Mouse (Mus musculus) limb, embryonic 12.5 days (tissue): ENCODE results near the gene Gm19935. TPM values are rescaled to one million over a fixed set of nuclear protein-coding genes. Genes with fewer than 3 reads are reported as not detected.

ENCODE experiments used
- ATAC-seq: fragments of 200-750 bp; cut with Nextera tagmentation; 2 replicates; pipeline ENCODE4 v1.8.0; 2017; ENCODE audit warnings: low read depth, moderate TSS enrichment; ENCODE audit not compliant: insufficient number of reproducible peaks, insufficient read depth, low FRiP score, low TSS enrichment
- H3K27ac ChIP-seq: fragments of 300-500 bp; sonication (generic); 2 replicates; pipeline ENCODE4 v1.5.1; 2016; ENCODE audit warnings: mild to moderate bottlenecking, moderate library complexity
- H3K27me3 ChIP-seq: fragments of 300-500 bp; sonication (generic); 2 replicates; pipeline ENCODE4 v1.6.1; 2016; ENCODE audit warnings: mild to moderate bottlenecking, moderate library complexity
- H3K36me3 ChIP-seq: fragments of 300-500 bp; sonication (generic); 2 replicates; pipeline ENCODE4 v1.6.1; 2016; ENCODE audit warnings: mild to moderate bottlenecking, moderate library complexity
- H3K4me1 ChIP-seq: fragments of 300-500 bp; sonication (generic); replicated peaks from 2 replicates; pipeline ENCODE4 v1.6.1; 2016
- H3K4me2 ChIP-seq: fragments of 300-500 bp; sonication (generic); 2 replicates; pipeline ENCODE4 v1.6.1; 2016; ENCODE audit warnings: mild to moderate bottlenecking, moderate library complexity
- H3K4me3 ChIP-seq: fragments of 300-500 bp; sonication (generic); replicated peaks from 2 replicates; pipeline ENCODE4 v1.5.1; 2016; ENCODE audit warnings: mild to moderate bottlenecking
- H3K9ac ChIP-seq: fragments of 300-500 bp; sonication (generic); replicated peaks from 2 replicates; pipeline ENCODE4 v1.6.1; 2016; ENCODE audit warnings: mild to moderate bottlenecking, moderate library complexity
- H3K9me3 ChIP-seq: fragments of 300-500 bp; sonication (generic); 2 replicates; pipeline ENCODE4 v1.6.1; 2016; ENCODE audit warnings: mild to moderate bottlenecking, moderate library complexity
- WGBS: fragments of 180-500 bp; shearing (Covaris S2); methylation state at CpG from one replicate; pipeline ENCODE4 v1.1.7; 2016; 5-methylcytosine and 5-hydroxymethylcytosine counted together
- polyA plus RNA-seq: library from polyadenylated mRNA; unstranded; fragments of >200 nt; fragmentation: Nextera tagmentation; extraction: Ambion mirVana; gene quantifications from 2 replicates; pipeline ENCODE4 v1.2.1, GENCODE M21; 2016

Gm19935 gene
- not detected in 2 replicates for polyA plus RNA-seq

DNA sequence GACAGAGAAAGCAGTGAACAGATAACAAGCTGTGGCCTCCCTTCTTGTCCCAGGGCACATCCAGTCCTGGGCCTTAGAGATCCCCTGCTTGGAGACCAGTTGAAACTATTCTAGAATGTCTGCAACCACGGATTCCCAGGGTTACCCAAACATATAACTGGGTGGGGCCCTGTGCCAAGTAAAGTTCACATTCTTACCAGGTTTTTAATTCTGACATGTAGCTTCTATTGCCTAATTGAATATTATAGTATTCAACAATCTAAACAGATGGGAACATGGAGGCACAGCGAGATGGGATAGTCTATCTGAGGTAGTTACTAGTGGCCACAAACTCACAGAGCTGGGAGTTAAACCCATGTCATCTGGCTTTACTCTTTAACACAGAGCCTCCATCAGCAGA, at the start of gene Gm19935:
Gene Gm19935, minus strand, starts transcription at position 101 of the 400 bp plus-strand sequence.
- H3K36me3 ChIP-seq = no peaks in the 10 kb centered on the region
- ATAC-seq = no peak
- H3K27ac ChIP-seq = no peak within 1 kb of the TSS

DNA sequence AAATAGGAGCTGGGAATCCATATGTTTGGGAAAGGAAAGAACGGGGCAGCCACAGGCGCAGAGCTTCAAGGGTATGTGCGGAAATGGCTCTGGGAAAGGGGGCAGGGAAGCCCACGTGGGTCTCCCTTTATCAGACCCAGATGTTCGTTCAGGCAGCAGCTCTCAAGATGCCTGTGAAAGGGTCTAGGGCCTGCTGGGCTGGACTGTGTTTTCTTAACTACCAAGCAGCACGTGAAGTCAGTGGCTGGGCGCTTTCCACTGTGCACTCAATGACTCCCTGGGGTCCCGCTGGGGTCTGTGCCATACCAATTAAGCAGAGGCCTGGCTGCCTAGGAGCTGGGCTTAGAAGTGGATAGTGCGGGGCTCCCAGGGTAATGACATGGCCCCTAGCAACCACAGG, 44.8 kb upstream of the Gm19935 start:
- H3K4me1 ChIP-seq = peaks cover 30% of the 10 kb centered on the region
- H3K4me2 ChIP-seq = peak overlapping the region; percentile 49
- 1% methylated on average over 9 of the region's 9 CpGs for WGBS
- no peaks in the 10 kb centered on the region for H3K9me3 ChIP-seq
- no peak overlapping the region for H3K9ac ChIP-seq
- 0 out of 2 replicates have a peak overlapping the region, but pooled peaks have one; percentile 25 for H3K4me3 ChIP-seq
- no peaks in the 10 kb centered on the region for H3K36me3 ChIP-seq
- peak; percentile 99 for ATAC-seq
- H3K27me3 ChIP-seq = no peaks in the 10 kb centered on the region
- H3K27ac ChIP-seq = peak overlapping the region; percentile 100

More for the DNA sequence above, at the start of gene Gm19935:
- no peaks in the 10 kb centered on the region for H3K27me3 ChIP-seq
- no peak within 1 kb of the TSS for H3K4me2 ChIP-seq
- no peak within 1 kb of the TSS for H3K4me3 ChIP-seq
- H3K9ac ChIP-seq = no peak within 1 kb of the TSS
- WGBS = 82% methylated on average over 2 of the region's 2 CpGs
- no peaks in the 10 kb centered on the region for H3K4me1 ChIP-seq
- H3K9me3 ChIP-seq = no peaks in the 10 kb centered on the region

DNA sequence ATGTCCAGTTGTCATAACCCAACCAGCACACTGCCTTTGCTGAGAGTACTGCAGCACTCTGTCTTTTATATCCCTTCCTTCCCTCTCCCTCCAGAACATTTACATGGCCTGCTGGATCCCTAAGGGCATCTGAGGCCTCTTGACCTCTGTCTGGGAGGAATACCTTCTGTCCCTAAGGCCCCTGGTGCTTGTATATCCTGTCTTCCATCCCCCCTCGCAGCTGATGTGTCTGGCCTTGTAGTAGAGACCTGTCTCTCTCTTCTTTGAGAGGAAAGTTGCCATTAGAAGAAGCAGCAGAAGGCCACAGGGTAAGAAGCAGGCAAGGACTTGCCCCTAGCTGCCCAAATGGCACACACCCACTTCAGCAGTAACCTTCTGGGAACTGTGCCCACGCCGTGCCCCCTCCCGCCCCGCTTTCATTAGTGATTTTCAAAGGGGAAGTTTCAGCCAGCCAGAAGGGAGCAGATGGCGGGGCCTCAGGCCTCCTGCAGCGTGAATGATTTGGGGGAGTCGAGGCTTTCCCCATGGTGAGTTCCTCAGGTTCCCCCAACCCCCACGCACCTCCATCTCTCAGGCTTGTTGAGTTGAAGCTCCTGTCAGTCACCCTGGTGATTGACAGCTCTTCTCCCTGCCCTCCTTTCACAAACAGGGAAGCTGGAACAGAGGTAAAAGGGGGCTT, 44.2 kb upstream of the Gm19935 start:
- no peak for ATAC-seq
- Histone ChIP-seq H3K9me3 (no peaks in the 10 kb centered on the region), H3K4me2 (peak overlapping the region; percentile 49), H3K27me3 (no peaks in the 10 kb centered on the region), H3K36me3 (no peaks in the 10 kb centered on the region), H3K4me1 (peaks cover 34% of the 10 kb centered on the region), H3K27ac (peak overlapping the region; percentile 100), H3K9ac (peak overlapping the region; percentile 38; the same call in 1 of the 2 replicates), H3K4me3 (peak overlapping the region; percentile 25)
- WGBS = 2% methylated on average over 9 of the region's 9 CpGs

DNA sequence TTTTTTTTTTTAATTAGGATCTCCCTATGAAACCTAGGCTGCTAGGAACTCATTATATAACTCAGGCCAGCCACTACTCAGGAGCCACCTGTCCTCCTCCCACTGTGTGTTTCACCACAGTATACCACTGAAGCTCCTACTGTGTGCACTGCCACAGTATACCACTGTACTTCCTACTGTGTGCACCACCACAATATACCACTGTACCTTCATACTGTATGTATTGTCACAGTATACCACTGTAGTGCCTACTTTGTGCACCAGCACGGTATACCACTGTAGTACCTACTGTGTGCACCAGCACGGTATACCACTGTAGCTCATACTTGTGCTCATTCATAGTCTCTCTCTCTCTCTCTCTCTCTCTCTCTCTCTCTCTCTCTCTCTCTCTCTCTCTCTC, 40.9 kb upstream of the Gm19935 start:
- ATAC-seq = no peak
- 95% methylated on average over 2 of the region's 2 CpGs for WGBS
- no peak overlapping the region for H3K4me3 ChIP-seq
- H3K4me2 ChIP-seq = no peak overlapping the region
- peaks cover 49% of the 10 kb centered on the region for H3K4me1 ChIP-seq
- H3K9ac ChIP-seq = no peak overlapping the region
- H3K27ac ChIP-seq = no peak overlapping the region
- no peaks in the 10 kb centered on the region for H3K36me3 ChIP-seq
- H3K9me3 ChIP-seq = no peaks in the 10 kb centered on the region
- H3K27me3 ChIP-seq = no peaks in the 10 kb centered on the region

DNA sequence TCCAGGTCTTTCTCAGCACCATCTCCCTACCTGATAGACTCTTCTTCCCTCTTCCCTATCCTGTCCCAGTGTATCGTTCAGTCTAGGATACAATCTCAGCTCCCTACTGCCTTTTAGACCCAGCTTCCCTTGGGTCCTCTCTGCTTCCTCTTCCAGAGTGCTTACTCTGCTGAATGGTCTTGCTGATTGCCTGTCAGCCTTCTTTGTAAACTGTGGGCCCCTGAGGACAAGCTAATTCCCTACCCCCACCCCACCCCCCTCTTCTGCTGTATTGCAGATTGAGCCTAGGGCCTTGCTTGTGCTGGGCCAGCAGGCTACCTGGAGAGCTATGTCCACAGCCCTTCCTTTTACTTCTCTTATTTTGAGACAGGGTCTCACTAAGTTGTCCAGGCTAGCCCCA, 39.8 kb upstream of the Gm19935 start:
- Histone ChIP-seq H3K4me1 (peaks cover 39% of the 10 kb centered on the region), H3K9ac (no peak overlapping the region), H3K4me3 (no peak overlapping the region), H3K4me2 (no peak overlapping the region), H3K27me3 (no peaks in the 10 kb centered on the region), H3K27ac (no peak overlapping the region), H3K9me3 (no peaks in the 10 kb centered on the region), H3K36me3 (peaks cover 6% of the 10 kb centered on the region; the same call in 1 of the 2 replicates)
- no peak for ATAC-seq
- WGBS = 48% methylated on average over 1 of the region's 1 CpGs

DNA sequence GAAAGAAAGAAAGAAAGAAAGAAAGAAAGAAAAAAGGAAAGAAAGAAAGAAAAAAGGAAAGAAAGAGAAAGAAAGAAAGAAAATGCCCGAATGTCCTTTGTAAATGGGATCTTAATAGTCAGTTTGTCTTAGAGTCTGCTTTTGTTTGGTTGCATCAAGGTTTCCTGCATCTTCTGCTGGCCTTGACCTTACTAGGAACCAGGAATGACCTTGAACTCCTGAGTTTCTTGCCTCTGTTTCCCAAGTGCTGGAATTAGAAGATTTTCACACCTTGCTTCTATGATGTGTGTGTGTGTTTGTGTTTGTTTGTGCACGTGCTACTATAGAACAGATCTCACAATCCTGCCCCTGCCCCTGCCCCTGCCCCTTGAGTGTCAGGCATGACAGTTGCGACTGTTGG, 39.0 kb upstream of the Gm19935 start:
- H3K9ac ChIP-seq = no peak overlapping the region
- H3K4me1 ChIP-seq = peaks cover 35% of the 10 kb centered on the region
- 91% methylated on average over 3 of the region's 3 CpGs for WGBS

GRCm38 (mm10) chr8:90854671-90855161, 37.5 kb upstream of the Gm19935 start:
- H3K27me3 ChIP-seq = no peaks in the 10 kb centered on the region
- H3K27ac ChIP-seq = peak overlapping the region; percentile 81
- H3K9me3 ChIP-seq = no peaks in the 10 kb centered on the region
- H3K9ac ChIP-seq = no peak overlapping the region
- H3K4me1 ChIP-seq = peaks cover 35% of the 10 kb centered on the region
- ATAC-seq = no peak
- peaks cover 15% of the 10 kb centered on the region for H3K36me3 ChIP-seq
- no peak overlapping the region for H3K4me3 ChIP-seq
- H3K4me2 ChIP-seq = peak overlapping the region; percentile 31
- WGBS = 15% methylated on average over 10 of the region's 10 CpGs

More for the DNA sequence above, 39.0 kb upstream of the Gm19935 start:
- no peak for ATAC-seq
- H3K27ac ChIP-seq = no peak overlapping the region
- no peaks in the 10 kb centered on the region for H3K9me3 ChIP-seq
- no peak overlapping the region for H3K4me3 ChIP-seq
- H3K27me3 ChIP-seq = no peaks in the 10 kb centered on the region
- H3K4me2 ChIP-seq = no peak overlapping the region
- peaks cover 8% of the 10 kb centered on the region; the same call in 1 of the 2 replicates for H3K36me3 ChIP-seq

- peaks cover 15% of the 10 kb centered on the region for H3K36me3 ChIP-seq
- peak overlapping the region; percentile 81 for H3K27ac ChIP-seq
- no peaks in the 10 kb centered on the region for H3K9me3 ChIP-seq
- H3K4me1 ChIP-seq = peaks cover 35% of the 10 kb centered on the region
- no peak overlapping the region for H3K4me3 ChIP-seq
- WGBS = 79% methylated on average over 9 of the region's 9 CpGs
- peak overlapping the region; percentile 31; the same call in 1 of the 2 replicates for H3K4me2 ChIP-seq
- no peak overlapping the region for H3K9ac ChIP-seq
- ATAC-seq = no peak
- H3K27me3 ChIP-seq = no peaks in the 10 kb centered on the region
Observed at GRCm38 (mm10) chr8:90853971-90854670, 36.9 kb upstream of the Gm19935 start.

GRCm38 (mm10) chr8:90851544-90851943, 34.4 kb upstream of the Gm19935 start:
- H3K36me3 ChIP-seq = peaks cover 15% of the 10 kb centered on the region
- H3K4me2 ChIP-seq = no peak overlapping the region
- no peak for ATAC-seq
- 51% methylated on average over 8 of the region's 8 CpGs for WGBS
- no peaks in the 10 kb centered on the region for H3K27me3 ChIP-seq
- H3K27ac ChIP-seq = no peak overlapping the region
- H3K9ac ChIP-seq = no peak overlapping the region
- peaks cover 25% of the 10 kb centered on the region for H3K4me1 ChIP-seq
- H3K4me3 ChIP-seq = no peak overlapping the region
- H3K9me3 ChIP-seq = no peaks in the 10 kb centered on the region

- H3K36me3 ChIP-seq = peaks cover 18% of the 10 kb centered on the region
- no peak for ATAC-seq
- no peak overlapping the region for H3K4me2 ChIP-seq
- 0 out of 2 replicates have a peak overlapping the region, but pooled peaks have one; percentile 53 for H3K27ac ChIP-seq
- H3K9me3 ChIP-seq = no peaks in the 10 kb centered on the region
- H3K9ac ChIP-seq = 0 out of 2 replicates have a peak overlapping the region, but pooled peaks have one; percentile 12
- no peaks in the 10 kb centered on the region for H3K27me3 ChIP-seq
- H3K4me1 ChIP-seq = peaks cover 17% of the 10 kb centered on the region
- H3K4me3 ChIP-seq = no peak overlapping the region
- 51% methylated on average over 11 of the region's 11 CpGs for WGBS
Observed at GRCm38 (mm10) chr8:90849462-90850050, 32.4 kb upstream of the Gm19935 start.

DNA sequence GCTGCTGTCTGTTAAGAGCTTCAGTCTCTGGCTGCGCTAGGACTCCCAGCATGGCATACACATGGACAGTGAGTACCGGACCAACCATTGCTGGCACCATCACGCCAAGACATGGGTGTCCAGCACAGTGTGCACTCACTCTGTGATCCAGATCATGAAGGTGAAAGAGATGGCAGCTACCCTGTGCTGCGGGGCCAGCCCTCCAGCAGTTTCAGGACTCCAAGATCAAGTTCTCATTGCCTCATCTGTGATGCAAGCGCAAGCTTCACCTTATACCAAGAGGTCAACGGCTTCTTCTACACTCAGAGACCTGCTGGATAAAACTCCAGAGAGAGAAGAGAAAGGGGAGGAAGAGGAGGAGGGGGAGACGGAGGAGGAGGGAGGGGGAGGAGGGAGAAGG, 30.8 kb upstream of the Gm19935 start:
- Histone ChIP-seq H3K4me1 (peaks cover 12% of the 10 kb centered on the region), H3K27ac (no peak overlapping the region), H3K4me2 (no peak overlapping the region), H3K9ac (no peak overlapping the region), H3K27me3 (no peaks in the 10 kb centered on the region), H3K9me3 (no peaks in the 10 kb centered on the region), H3K4me3 (no peak overlapping the region), H3K36me3 (peaks cover 18% of the 10 kb centered on the region)
- 84% methylated on average over 7 of the region's 7 CpGs for WGBS
- no peak for ATAC-seq
